Mouse (Mus musculus): ENCODE measurements at regions not wholly inside any gene's neighbourhood (a gene's known extent, or its start where the extent isn't known, plus 50 kb on each side); places are given as distances from the start of the nearest gene placed in this dataset.
A peak's percentile ranks its signal among the peaks of the same experiment; 100 is the strongest.

DNA sequence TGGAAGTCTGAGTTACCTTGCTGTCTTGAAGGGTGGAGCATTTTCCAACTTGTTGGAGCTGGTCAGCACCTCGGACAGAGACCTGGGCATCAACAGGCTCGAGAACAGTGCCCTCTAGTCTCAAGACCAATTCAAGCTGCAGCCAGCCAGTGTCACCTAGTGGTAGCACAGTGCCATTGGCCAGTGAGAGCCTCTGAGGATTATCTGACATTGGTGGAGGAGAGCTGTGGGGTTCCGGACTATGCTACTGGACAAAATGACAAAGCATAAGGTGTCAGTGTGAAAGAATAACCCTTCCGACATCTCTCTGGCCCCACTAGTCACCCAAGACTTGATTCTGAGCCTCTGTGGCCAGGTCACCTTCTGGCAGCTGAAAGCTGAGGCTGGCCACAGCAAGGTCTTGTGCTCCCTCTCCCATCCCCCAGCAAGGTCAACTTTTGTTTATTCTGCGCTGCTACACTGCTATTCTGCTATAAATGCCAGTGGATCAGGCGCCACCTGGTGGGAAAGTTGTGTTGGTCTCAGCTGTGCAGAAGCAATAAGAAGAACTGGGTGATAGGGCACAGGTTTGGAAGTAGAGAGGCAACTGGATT is 232.2 kb downstream of the Olfm4 start:
- TF ChIP-seq CTCF (IDR thresholded peaks at IDR 0.05; ENCODE audit: insufficient read depth, low read length), result peak; percentile 57
- no peak for TF ChIP-seq POLR2A (IDR thresholded peaks at IDR 0.05; ENCODE audit: borderline replicate concordance, extremely low read depth, low read depth, low read length)
